Mouse (Mus musculus): ENCODE measurements around the gene Tnfrsf13c. TPM values are rescaled to one million over a fixed set of nuclear protein-coding genes. Genes with fewer than 3 reads are reported as not detected.

Gene Tnfrsf13c
- total RNA-seq, 2 experiments from 2014 or later, result 0.36 to 0.41 TPM

GRCm38 (mm10) chr15:82181131-82181530 is 43.0 kb downstream of the Tnfrsf13c start:
- no peak for DNase-seq

- DNase-seq, result no peak
These were observed 46.4 kb downstream of the Tnfrsf13c start for GRCm38 (mm10) chr15:82177743-82178290.

GRCm38 (mm10) chr15:82175091-82175490 is 49.1 kb downstream of the Tnfrsf13c start:
- DNase-seq, result no peak

- no peak for DNase-seq
These were observed 51.5 kb downstream of the Tnfrsf13c start for GRCm38 (mm10) chr15:82172648-82173047.

Small RNAs within 50 kb of the gene (microRNA-seq; reads per million reads assigned to microRNA genes)
- gene Mir33, result 17.6 to 19.2 reads per million in 2 experiments

Other genes with a start within 250 kb of the Tnfrsf13c start
- gene 1700029P11Rik, start 243.8 kb downstream of the Tnfrsf13c start, total RNA-seq (2021), result not detected
- gene Xrcc6, start 236.5 kb downstream of the Tnfrsf13c start, total RNA-seq (2021), result 10 to 100 TPM; 26.6 to 27.4 TPM
- 10 to 100 TPM; 27.1 to 27.4 TPM for gene Desi1, start 190.5 kb downstream of the Tnfrsf13c start, total RNA-seq (2021)
- gene Snu13, start 176.8 kb downstream of the Tnfrsf13c start, total RNA-seq (2021), result 10 to 100 TPM; 63.4 to 69.5 TPM
- gene 4930407I10Rik, start 165.2 kb downstream of the Tnfrsf13c start, total RNA-seq (2021), result not detected
- not detected for gene Mei1, start 154.4 kb downstream of the Tnfrsf13c start, total RNA-seq (2021)
- gene Ccdc134, start 96.4 kb downstream of the Tnfrsf13c start, total RNA-seq (2021), result 1 to 10 TPM; 6.1 to 8.3 TPM
- gene Srebf2, start 77.2 kb downstream of the Tnfrsf13c start, total RNA-seq (2021), result 10 to 100 TPM; 79.0 to 84.5 TPM
- under 1 TPM; 0.52 to 0.95 TPM for gene Shisa8, start 11.6 kb downstream of the Tnfrsf13c start, total RNA-seq (2021)
- gene Cenpm, start 20.4 kb upstream of the Tnfrsf13c start, total RNA-seq (2021), result 10 to 100 TPM; 23.8 to 24.7 TPM
- not detected for gene 1500009C09Rik, start 28.0 kb upstream of the Tnfrsf13c start, total RNA-seq (2021)
- 1 to 10 TPM; 1.3 to 1.9 TPM for gene Sept3, start 50.5 kb upstream of the Tnfrsf13c start, total RNA-seq (2021)
- under 1 TPM; 0.43 TPM for gene Wbp2nl, start 74.6 kb upstream of the Tnfrsf13c start, total RNA-seq (2021)
- 10 to 100 TPM; 40.0 to 41.1 TPM for gene Naga, start 114.6 kb upstream of the Tnfrsf13c start, total RNA-seq (2021)
- 1 to 10 TPM; 3.7 to 4.8 TPM for gene Pheta2, start 114.6 kb upstream of the Tnfrsf13c start, total RNA-seq (2021)
- gene Smdt1, start 114.6 kb upstream of the Tnfrsf13c start, total RNA-seq (2021), result 100 to 1,000 TPM; 176 to 206 TPM
- 100 to 1,000 TPM; 438 to 494 TPM for gene Ndufa6, start 130.0 kb upstream of the Tnfrsf13c start, total RNA-seq (2021)
- gene Cyp2d22, start 155.9 kb upstream of the Tnfrsf13c start, total RNA-seq (2021), result 10 to 100 TPM; 15.0 to 17.1 TPM
- under 1 TPM in 1 of 2 experiments, not detected in 1; 0.16 TPM for gene Cyp2d11, start 169.7 kb upstream of the Tnfrsf13c start, total RNA-seq (2021)
- not detected for gene Cyp2d10, start 182.8 kb upstream of the Tnfrsf13c start, total RNA-seq (2021)
- under 1 TPM in 1 of 2 experiments, not detected in 1; 0.26 TPM for gene Cyp2d9, start 209.1 kb upstream of the Tnfrsf13c start, total RNA-seq (2021)